Comparison of ENCODE assay signal across 8 mouse cellular contexts in genomic region chr3:37724171-37724804, GRCm38 (mm10). TPM values are rescaled to one million over a fixed set of nuclear protein-coding genes. Genes with fewer than 3 reads are reported as not detected.
A peak's percentile ranks its signal among the peaks of the same experiment; 100 is the strongest.
DNase-seq lines count a peak whose midpoint lies in the region; ATAC-seq and TF ChIP-seq lines count a peak whose summit lies in the region.

Gene Gm5148, minus strand, starts transcription at chr3:37724490.

- ATAC-seq in heart, embryonic 11.5 days (replicated peaks; ENCODE audit: insufficient number of reproducible peaks, low FRiP score, low TSS enrichment): no peak
- ATAC-seq in embryonic facial prominence, embryonic 14.5 days (ENCODE audit: low read depth): peak; percentile 92
- peak; percentile 89 for ATAC-seq in hindbrain, postnatal 0 days

- H3K36me3 ChIP-seq in heart, embryonic 11.5 days (ENCODE audit: control insufficient read depth, insufficient read depth, low read length): no peaks in the 10 kb centered on the region
- no peaks in the 10 kb centered on the region for H3K36me3 ChIP-seq in embryonic facial prominence, embryonic 14.5 days (ENCODE audit: control insufficient read depth, insufficient read depth, low read length)
- no peaks in the 10 kb centered on the region for H3K36me3 ChIP-seq in hindbrain, postnatal 0 days (ENCODE audit: insufficient read depth, low read length)

- intact Hi-C loops in heart, postnatal 25 days (cut with DNase I): no loop called here

- peak; percentile 44 for TF ChIP-seq CTCF in hindbrain, postnatal 0 days (IDR thresholded peaks at IDR 0.05; ENCODE audit: low read depth)

- no peak within 1 kb of the TSS for H3K9ac ChIP-seq in heart, embryonic 11.5 days (ENCODE audit: low read depth, low read length)
- H3K9ac ChIP-seq in embryonic facial prominence, embryonic 14.5 days (ENCODE audit: low read depth, low read length): peak within 1 kb of the TSS; percentile 55
- peak within 1 kb of the TSS; percentile 56 for H3K9ac ChIP-seq in hindbrain, postnatal 0 days (replicated peaks; ENCODE audit: low read length)

- H3K4me2 ChIP-seq in heart, embryonic 11.5 days: peak within 1 kb of the TSS; percentile 76
- H3K4me2 ChIP-seq in embryonic facial prominence, embryonic 14.5 days (ENCODE audit: low read depth, low read length): peak within 1 kb of the TSS; percentile 63
- peak within 1 kb of the TSS; percentile 68 for H3K4me2 ChIP-seq in hindbrain, postnatal 0 days (ENCODE audit: low read depth, low read length)

- no peak for DNase-seq in heart, postnatal 25 days (ENCODE audit: low spot score)
- peak; percentile 94 for DNase-seq in embryonic facial prominence, embryonic 14.5 days (ENCODE audit: low spot score)
- peak; percentile 74 for DNase-seq in hindbrain, postnatal 0 days (ENCODE audit: low spot score)
- DNase-seq in left cerebral cortex, adult 18-20 months (ENCODE audit: low spot score in 2 of 2): peak; percentile 39 to 45
- peak; percentile 92 for DNase-seq in lung, postnatal 25 days (ENCODE audit: low spot score)
- peak; percentile 66 for DNase-seq in ovary, postnatal 36 days (ENCODE audit: low spot score)
- DNase-seq in urinary bladder, postnatal 14 days (ENCODE audit: low spot score): peak; percentile 93

- H3K4me3 ChIP-seq in heart, embryonic 11.5 days (ENCODE audit: low read depth, low read length): peak within 1 kb of the TSS; percentile 43
- H3K4me3 ChIP-seq in embryonic facial prominence, embryonic 14.5 days (ENCODE audit: low read depth, low read length): peak within 1 kb of the TSS; percentile 35
- peak within 1 kb of the TSS; percentile 45 for H3K4me3 ChIP-seq in hindbrain, postnatal 0 days (ENCODE audit: low read length)

- peaks cover 38% of the 10 kb centered on the region for H3K27me3 ChIP-seq in heart, embryonic 11.5 days (ENCODE audit: control insufficient read depth, insufficient read depth, low read length)
- H3K27me3 ChIP-seq in embryonic facial prominence, embryonic 14.5 days (replicated peaks; ENCODE audit: control insufficient read depth, insufficient read depth, low read length): peaks cover 2% of the 10 kb centered on the region; the same call in 1 of the 2 replicates
- H3K27me3 ChIP-seq in hindbrain, postnatal 0 days (ENCODE audit: insufficient read depth, low read length): 0 out of 2 replicates have a peak, but pooled peaks cover 4% of the 10 kb centered on the region

- H3K4me1 ChIP-seq in heart, embryonic 11.5 days (ENCODE audit: control insufficient read depth, insufficient read depth, low read length): peaks cover 14% of the 10 kb centered on the region; the same call in 1 of the 2 replicates
- H3K4me1 ChIP-seq in embryonic facial prominence, embryonic 14.5 days (ENCODE audit: control insufficient read depth, insufficient read depth, low read length): peaks cover 27% of the 10 kb centered on the region
- peaks cover 12% of the 10 kb centered on the region; the same call in 1 of the 2 replicates for H3K4me1 ChIP-seq in hindbrain, postnatal 0 days (ENCODE audit: insufficient read depth, low read length)

- H3K27ac ChIP-seq in heart, embryonic 11.5 days (ENCODE audit: low read depth, low read length): no peak within 1 kb of the TSS
- peak within 1 kb of the TSS; percentile 83 for H3K27ac ChIP-seq in embryonic facial prominence, embryonic 14.5 days (replicated peaks; ENCODE audit: low read depth, low read length)
- H3K27ac ChIP-seq in hindbrain, postnatal 0 days: peak within 1 kb of the TSS; percentile 75

- WGBS in heart, embryonic 11.5 days (ENCODE audit: insufficient replicate concordance): 2% methylated on average over 24 of the region's 24 CpGs
- 6% methylated on average over 21 of the region's 24 CpGs for WGBS in embryonic facial prominence, embryonic 14.5 days
- WGBS in hindbrain, postnatal 0 days: 5% methylated on average over 24 of the region's 24 CpGs

- H3K9me3 ChIP-seq in heart, embryonic 11.5 days (replicated peaks; ENCODE audit: control insufficient read depth, low read length): no peaks in the 10 kb centered on the region
- no peaks in the 10 kb centered on the region for H3K9me3 ChIP-seq in embryonic facial prominence, embryonic 14.5 days (ENCODE audit: control insufficient read depth, low read length)
- H3K9me3 ChIP-seq in hindbrain, postnatal 0 days (ENCODE audit: low read length): no peaks in the 10 kb centered on the region

RNA-seq across cellular contexts. Expression of gene Gm5148, which starts in this region (rescaled TPM):
- polyA plus RNA-seq in heart, embryonic 11.5 days (2014; fragmentation: Nextera tagmentation; extraction: Ambion mirVana): 1.4 and 3.7 TPM in 2 replicates
- not detected for total RNA-seq in heart, postnatal 25 days (2021)
- 5.6 and 5.8 TPM in 2 replicates for polyA plus RNA-seq in embryonic facial prominence, embryonic 14.5 days (2014; fragmentation: Nextera tagmentation; extraction: Ambion mirVana)
- total RNA-seq in hindbrain, postnatal 0 days (2014; rRNA removed): 8.7 and 10.5 TPM in 2 replicates
- 12.0 and 12.5 TPM in 2 replicates for polyA plus RNA-seq in hindbrain, postnatal 0 days (2015; fragmentation: Nextera tagmentation; extraction: Ambion mirVana)
- total RNA-seq in left cerebral cortex, adult 18-20 months (2021): 1 to 10 TPM; 3.2 to 3.9 TPM
